Mouse (Mus musculus) heart, adult 2 months (tissue): ENCODE measurements around the gene Axl. TPM values are rescaled to one million over a fixed set of nuclear protein-coding genes. Genes with fewer than 3 reads are reported as not detected.

Experiments used
- DNase-seq, 2 experiments: peaks; one replicate each; pipeline ENCODE4 v3.0.0; 2021
- H3K27ac ChIP-seq: fragments of 200-600 bp; 2 replicates; pipeline ENCODE4 v1.8.1; 2022
- H3K27me3 ChIP-seq: fragments of 200-500 bp; 2 replicates; pipeline ENCODE4 v1.6.1; 2012; ENCODE audit warnings: mild to moderate bottlenecking, low read length, inconsistent platforms, mixed read lengths; ENCODE audit not compliant: control insufficient read depth, insufficient read depth
- H3K36me3 ChIP-seq: fragments of 200-500 bp; 2 replicates; pipeline ENCODE4 v1.6.1; 2012; ENCODE audit warnings: low read length, inconsistent platforms; ENCODE audit not compliant: control insufficient read depth, insufficient read depth
- H3K4me1 ChIP-seq: fragments of 200-500 bp; 2 replicates; pipeline ENCODE4 v1.6.1; 2011; ENCODE audit warnings: low read length; ENCODE audit not compliant: control insufficient read depth, insufficient read depth
- H3K4me3 ChIP-seq: fragments of 200-600 bp; 2 replicates; pipeline ENCODE4 v1.8.1; 2022
- H3K79me2 ChIP-seq: fragments of 200-500 bp; replicated peaks from 2 replicates; pipeline ENCODE4 v1.6.1; 2012; ENCODE audit warnings: mild to moderate bottlenecking, inconsistent platforms, low read length, moderate library complexity, mixed read lengths; ENCODE audit not compliant: control insufficient read depth, insufficient read depth
- H3K9ac ChIP-seq: fragments of 200-500 bp; 2 replicates; pipeline ENCODE4 v1.6.1; 2012; ENCODE audit warnings: low read depth, mild to moderate bottlenecking, control low read depth, inconsistent platforms, low read length, mixed read lengths
- CTCF ChIP-seq: fragments of 200-600 bp; IDR thresholded peaks from 2 replicates; pipeline ENCODE4 v1.8.1; 2022; ENCODE audit warnings: antibody characterized with exemption, mild to moderate bottlenecking, moderate library complexity
- EP300 ChIP-seq: fragments of 200-500 bp; IDR thresholded peaks from 2 replicates; pipeline ENCODE4 v1.6.1; 2011; ENCODE audit warnings: low read depth, low read length, control low read depth; ENCODE audit not compliant: insufficient read depth
- POLR2A ChIP-seq: fragments of 200-500 bp; IDR thresholded peaks from 2 replicates; pipeline ENCODE4 v1.6.1; 2011; ENCODE audit warnings: mild to moderate bottlenecking, low read depth, low read length, control low read depth; ENCODE audit not compliant: insufficient read depth
- WGBS: fragments of 180-500 bp; shearing (Covaris S2); methylation state at CpG from one replicate; pipeline ENCODE4 v1.1.7; 2018; 5-methylcytosine and 5-hydroxymethylcytosine counted together
- intact Hi-C: fragments of 180-260 bp; cut with DNase I; formaldehyde crosslinking; loops from one replicate; pipeline ENCODE4 v1.15.1; 2025
- polyA plus RNA-seq: library from polyadenylated mRNA; depleted of rRNA; stranded (reverse); fragments of >200 nt; gene quantifications from 2 replicates; pipeline ENCODE4 v1.2.3, GENCODE M21; 2012
- total RNA-seq, 2 experiments: library from RNA; stranded (reverse); gene quantifications; 2 replicates each; pipeline ENCODE4 v1.2.3; 2021

Axl gene
- total and polyA plus RNA-seq, 3 experiments: 51.8 to 82.4 (median 75.0) TPM

DNA sequence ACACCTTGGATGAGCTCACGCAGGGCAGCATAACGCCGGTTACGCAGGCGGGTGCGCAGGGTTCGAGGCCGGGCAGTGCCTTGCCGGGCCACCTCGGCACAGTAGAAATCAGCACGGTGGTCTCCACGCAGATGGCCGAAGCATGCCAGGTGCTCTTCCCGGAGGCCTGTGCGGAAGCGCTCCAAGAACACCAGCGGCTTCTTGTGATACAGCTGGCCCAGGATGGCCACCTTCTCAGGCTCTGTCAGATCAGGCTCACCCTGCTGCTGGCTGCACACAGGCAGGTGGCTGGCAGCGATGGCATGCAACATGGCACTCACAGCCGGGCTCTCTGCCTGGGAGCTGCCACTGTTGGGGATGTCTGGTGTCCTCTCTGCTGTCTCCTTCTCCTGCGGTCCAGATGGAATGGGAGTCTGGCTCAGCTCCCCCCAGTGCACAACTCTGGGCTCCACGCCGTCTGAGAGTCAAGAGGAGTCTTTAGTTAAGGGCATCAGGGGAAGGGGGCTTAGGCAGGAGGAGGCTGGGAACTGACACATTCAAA is 72.7 kb downstream of the Axl start:
- TF ChIP-seq POLR2A (no peak), CTCF (no peak), EP300 (no peak)
- H3K4me1 ChIP-seq: peaks cover 12% of the 10 kb centered on the region
- WGBS: 96% methylated on average over 22 of the region's 22 CpGs
- H3K79me2 ChIP-seq: no peaks in the 10 kb centered on the region
- H3K4me3 ChIP-seq: no peak overlapping the region
- H3K27ac ChIP-seq: no peak overlapping the region
- no peak for DNase-seq
- intact Hi-C loops: no loop called here
- H3K27me3 ChIP-seq: no peaks in the 10 kb centered on the region
- no peaks in the 10 kb centered on the region; the same call in 1 of the 2 replicates for H3K36me3 ChIP-seq
- H3K9ac ChIP-seq: no peak overlapping the region

DNA sequence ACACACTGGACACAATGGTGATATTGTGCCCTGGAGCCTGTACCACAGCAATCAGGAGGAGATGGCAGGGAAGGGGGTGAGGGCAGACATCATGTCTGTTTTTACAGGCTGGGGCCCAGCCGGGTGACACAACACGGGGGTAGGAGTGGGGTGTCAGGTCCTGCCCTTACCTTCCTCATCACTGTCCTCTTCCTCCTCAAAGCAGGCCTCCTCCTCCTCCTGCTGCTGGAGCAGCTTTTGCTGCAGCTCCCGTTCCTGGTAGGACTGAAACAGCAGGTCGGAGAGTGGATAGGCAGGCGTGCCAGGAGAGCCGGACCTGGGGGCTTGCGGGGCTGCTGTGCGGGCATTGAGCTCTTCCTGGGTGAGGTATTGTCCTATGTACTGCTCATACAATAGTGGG is 73.9 kb downstream of the Axl start:
- Histone ChIP-seq H3K27ac (no peak overlapping the region), H3K79me2 (no peaks in the 10 kb centered on the region), H3K27me3 (no peaks in the 10 kb centered on the region), H3K4me3 (no peak overlapping the region), H3K9ac (no peak overlapping the region), H3K4me1 (peaks cover 19% of the 10 kb centered on the region), H3K36me3 (no peaks in the 10 kb centered on the region; the same call in 1 of the 2 replicates)
- no peak for DNase-seq
- intact Hi-C loops: no loop called here
- 86% methylated on average over 8 of the region's 8 CpGs for WGBS
- TF ChIP-seq CTCF: no peak

DNA sequence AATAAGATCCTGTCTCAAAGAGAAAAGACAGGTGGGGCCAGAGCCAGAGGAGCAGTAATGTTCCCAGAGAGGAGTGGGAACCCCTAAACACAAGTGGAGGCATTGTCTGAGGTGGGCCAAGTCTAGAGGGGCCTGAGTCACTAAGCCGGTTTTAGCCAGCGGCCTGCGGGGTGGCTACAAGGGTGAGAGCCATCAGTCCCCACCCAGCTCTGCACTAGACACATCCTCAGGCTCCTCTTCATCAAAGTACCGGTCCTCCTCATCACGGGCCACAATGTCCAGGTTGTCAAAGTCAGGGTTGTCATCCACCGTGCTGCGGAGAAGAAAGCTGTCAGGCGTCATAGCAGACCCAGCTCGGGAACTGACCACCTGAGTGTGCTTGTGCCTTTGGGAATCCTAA is 75.7 kb downstream of the Axl start:
- WGBS: 89% methylated on average over 9 of the region's 9 CpGs
- H3K27me3 ChIP-seq: no peaks in the 10 kb centered on the region
- peaks cover 21% of the 10 kb centered on the region for H3K4me1 ChIP-seq
- no peak overlapping the region for H3K9ac ChIP-seq
- no peaks in the 10 kb centered on the region; the same call in 1 of the 2 replicates for H3K36me3 ChIP-seq
- DNase-seq: no peak
- TF ChIP-seq EP300 (no peak), POLR2A (no peak), CTCF (no peak)
- intact Hi-C loops: no loop called here
- H3K4me3 ChIP-seq: no peak overlapping the region
- H3K27ac ChIP-seq: no peak overlapping the region; the same call in 1 of the 2 replicates
- no peaks in the 10 kb centered on the region for H3K79me2 ChIP-seq

DNA sequence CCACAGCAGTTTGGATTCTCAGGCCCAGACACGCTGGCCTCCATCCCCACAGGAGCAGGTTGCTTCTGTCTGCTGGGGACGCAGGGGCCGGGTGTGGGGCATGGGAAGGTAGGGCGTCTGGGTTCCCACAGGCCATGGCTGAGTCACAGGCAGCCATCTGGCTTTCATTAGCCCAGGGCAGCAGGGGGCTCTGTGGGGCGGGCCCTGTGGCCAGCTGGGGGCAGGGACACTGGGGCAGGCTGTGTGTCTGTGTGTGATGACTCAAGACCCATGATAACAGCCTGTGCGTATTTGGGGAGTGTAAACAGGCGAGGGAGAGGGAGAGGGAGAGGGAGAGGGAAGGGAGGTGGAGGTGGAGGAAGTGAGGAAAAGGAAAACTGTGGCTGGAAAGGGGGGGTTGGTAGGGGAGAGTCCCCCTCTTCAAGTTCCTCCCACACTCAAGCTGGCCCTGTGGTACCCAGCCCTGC is 76.7 kb downstream of the Axl start:
- peak; percentile 74 to 82 for DNase-seq
- H3K4me3 ChIP-seq: no peak overlapping the region
- H3K79me2 ChIP-seq: no peaks in the 10 kb centered on the region
- H3K27me3 ChIP-seq: no peaks in the 10 kb centered on the region
- WGBS: 26% methylated on average over 7 of the region's 7 CpGs
- TF ChIP-seq CTCF (no peak), EP300 (0 out of 2 replicates have a peak, but pooled peaks have one; percentile 36), POLR2A (0 out of 2 replicates have a peak, but pooled peaks have one; percentile 14)
- H3K36me3 ChIP-seq: no peaks in the 10 kb centered on the region
- H3K27ac ChIP-seq: peak overlapping the region; percentile 62
- no peak overlapping the region for H3K9ac ChIP-seq
- H3K4me1 ChIP-seq: peaks cover 29% of the 10 kb centered on the region
- intact Hi-C loops: no loop called here

DNA sequence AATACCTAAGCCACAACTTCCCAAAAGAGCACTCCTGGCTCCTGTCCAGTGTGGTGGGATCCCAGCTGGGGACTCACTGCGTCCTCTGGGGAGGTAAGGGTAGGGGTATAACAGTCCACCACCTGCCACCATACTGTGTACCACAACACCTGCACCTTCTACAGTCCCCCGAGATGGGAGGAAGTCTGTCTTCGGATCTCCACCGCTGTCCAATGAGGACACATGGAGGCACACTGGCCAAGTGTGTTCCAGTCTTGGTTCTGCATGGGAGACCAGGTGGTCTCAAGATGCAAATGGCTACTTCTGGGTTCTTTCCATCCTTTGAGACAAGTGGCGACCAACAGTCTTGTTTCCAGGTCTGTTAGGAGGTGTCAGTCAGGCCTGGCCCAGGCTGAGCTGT is 77.3 kb downstream of the Axl start:
- no peaks in the 10 kb centered on the region for H3K27me3 ChIP-seq
- peaks cover 4% of the 10 kb centered on the region for H3K36me3 ChIP-seq
- no peak overlapping the region for H3K9ac ChIP-seq
- 60% methylated on average over 5 of the region's 5 CpGs for WGBS
- TF ChIP-seq POLR2A (no peak), CTCF (no peak), EP300 (no peak)
- intact Hi-C loops: no loop called here
- no peak overlapping the region for H3K4me3 ChIP-seq
- H3K4me1 ChIP-seq: peaks cover 33% of the 10 kb centered on the region
- peak in 1 of 2 experiments; percentile 34 for DNase-seq
- peak overlapping the region; percentile 62 for H3K27ac ChIP-seq
- H3K79me2 ChIP-seq: no peaks in the 10 kb centered on the region

DNA sequence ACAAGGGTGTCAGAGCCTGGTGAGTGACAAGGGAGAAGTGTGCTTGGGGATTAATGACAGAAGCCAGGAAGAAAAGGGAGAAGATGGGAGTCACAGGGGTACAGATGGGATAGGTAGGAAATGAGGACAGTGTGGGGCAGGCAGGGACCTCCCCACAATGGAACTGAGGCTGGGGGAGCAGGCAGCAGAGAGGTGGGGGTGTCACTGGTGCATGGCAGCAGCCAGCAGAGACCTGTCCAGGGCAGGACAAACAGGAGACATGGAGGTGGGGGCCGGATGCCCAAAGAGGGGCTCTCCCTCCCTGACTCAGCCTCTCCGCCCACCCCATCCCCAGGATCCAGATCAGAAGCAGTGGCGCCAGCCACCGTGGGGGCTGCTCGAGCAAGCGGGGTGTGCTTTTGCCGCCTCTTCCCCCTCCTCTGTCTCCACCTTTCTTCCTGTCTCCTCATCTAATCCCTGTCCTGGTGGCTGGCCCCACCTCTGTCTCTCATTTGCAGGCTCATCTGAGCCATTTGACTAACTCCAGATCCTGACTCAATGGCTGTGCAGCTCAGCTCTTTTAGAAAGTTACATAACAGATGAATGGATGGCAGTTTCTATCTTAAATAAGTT is 77.9 kb downstream of the Axl start:
- H3K27ac ChIP-seq: peak overlapping the region; percentile 62
- 24% methylated on average over 7 of the region's 7 CpGs for WGBS
- intact Hi-C loops: no loop called here
- no peaks in the 10 kb centered on the region for H3K27me3 ChIP-seq
- DNase-seq: peak in 1 of 2 experiments; percentile 46
- H3K4me3 ChIP-seq: no peak overlapping the region
- H3K9ac ChIP-seq: peak overlapping the region; percentile 56; the same call in 1 of the 2 replicates
- peaks cover 4% of the 10 kb centered on the region for H3K36me3 ChIP-seq
- H3K79me2 ChIP-seq: no peaks in the 10 kb centered on the region
- TF ChIP-seq CTCF (no peak), POLR2A (0 out of 2 replicates have a peak, but pooled peaks have one; percentile 14)
- H3K4me1 ChIP-seq: peaks cover 37% of the 10 kb centered on the region
